In genomic region chr1:38512258-38513081, GRCm38 (mm10) we compare ENCODE assay signal across 8 mouse cellular contexts.
A peak's percentile ranks its signal among the peaks of the same experiment; 100 is the strongest.
DNase-seq lines count a peak whose midpoint lies in the region; ATAC-seq and TF ChIP-seq lines count a peak whose summit lies in the region.

No protein-coding gene starts in this region.

- no peak for TF ChIP-seq EP300 in lung, postnatal 0 days (IDR thresholded peaks at IDR 0.05)

- no peak overlapping the region for H3K4me3 ChIP-seq in lung, postnatal 0 days (ENCODE audit: low read depth, low read length)
- no peak overlapping the region for H3K4me3 ChIP-seq in forebrain, postnatal 0 days (ENCODE audit: low read depth, low read length)
- H3K4me3 ChIP-seq in layer of hippocampus, adult 2 months, result peak overlapping the region; percentile 17; the same call in 1 of the 2 replicates
- H3K4me3 ChIP-seq in stomach, embryonic 15.5 days (replicated peaks), result no peak overlapping the region

- no peak for ATAC-seq in lung, postnatal 0 days
- ATAC-seq in forebrain, postnatal 0 days, result peak; percentile 36; the same call in 1 of the 2 replicates
- no peak; the same call in 1 of the 2 replicates for ATAC-seq in stomach, embryonic 15.5 days (ENCODE audit: insufficient read depth, low FRiP score, low read depth)
- ATAC-seq in granulocyte monocyte progenitor cell, adult 5-6 weeks (replicated peaks; ENCODE audit: poor library complexity, severe bottlenecking), result no peak; the same call in 1 of the 2 replicates

- peak; percentile 64 for DNase-seq in lung, postnatal 0 days (ENCODE audit: low spot score)
- no peak for DNase-seq in lung, postnatal 4 days
- peak; percentile 32 for DNase-seq in forebrain, postnatal 0 days
- peak; percentile 30 to 57 for DNase-seq in layer of hippocampus, adult 2 months (ENCODE audit: low spot score in 2 of 2)
- no peak for DNase-seq in B cell, adult 2 months
- no peak for DNase-seq in adrenal gland, postnatal 4 days (ENCODE audit: low spot score in 2 of 2)

- peak overlapping the region; percentile 20; the same call in 1 of the 2 replicates for H3K4me2 ChIP-seq in lung, postnatal 0 days (replicated peaks; ENCODE audit: low read depth, low read length)
- no peak overlapping the region for H3K4me2 ChIP-seq in forebrain, postnatal 0 days (ENCODE audit: low read depth)
- H3K4me2 ChIP-seq in stomach, embryonic 15.5 days, result no peak overlapping the region

- H3K27me3 ChIP-seq in lung, postnatal 0 days (replicated peaks; ENCODE audit: insufficient read depth, low read length), result no peaks in the 10 kb centered on the region
- no peaks in the 10 kb centered on the region for H3K27me3 ChIP-seq in forebrain, postnatal 0 days (ENCODE audit: insufficient read depth, low read length)
- H3K27me3 ChIP-seq in stomach, embryonic 15.5 days (replicated peaks), result no peaks in the 10 kb centered on the region

- no peak for TF ChIP-seq CTCF in lung, postnatal 0 days (IDR thresholded peaks at IDR 0.05)
- no peak for TF ChIP-seq CTCF in forebrain, postnatal 0 days (IDR thresholded peaks at IDR 0.05; ENCODE audit: low read depth)
- TF ChIP-seq CTCF in layer of hippocampus, adult 2 months (conservative IDR thresholded peaks at IDR 0.05), result no peak

- H3K9ac ChIP-seq in lung, postnatal 0 days (replicated peaks; ENCODE audit: low read depth), result no peak overlapping the region
- peak overlapping the region; percentile 18; the same call in 1 of the 2 replicates for H3K9ac ChIP-seq in forebrain, postnatal 0 days
- no peak overlapping the region for H3K9ac ChIP-seq in stomach, embryonic 15.5 days

- H3K9me3 ChIP-seq in lung, postnatal 0 days (ENCODE audit: low read length), result no peaks in the 10 kb centered on the region
- H3K9me3 ChIP-seq in forebrain, postnatal 0 days (ENCODE audit: low read length), result no peaks in the 10 kb centered on the region
- H3K9me3 ChIP-seq in stomach, embryonic 15.5 days, result no peaks in the 10 kb centered on the region

- H3K36me3 ChIP-seq in lung, postnatal 0 days (ENCODE audit: insufficient read depth, low read length), result no peaks in the 10 kb centered on the region
- H3K36me3 ChIP-seq in forebrain, postnatal 0 days (ENCODE audit: insufficient read depth), result no peaks in the 10 kb centered on the region
- H3K36me3 ChIP-seq in stomach, embryonic 15.5 days, result no peaks in the 10 kb centered on the region

- no peaks in the 10 kb centered on the region; the same call in 1 of the 2 replicates for H3K4me1 ChIP-seq in lung, postnatal 0 days (ENCODE audit: insufficient read depth, low read depth, low read length)
- H3K4me1 ChIP-seq in forebrain, postnatal 0 days (ENCODE audit: insufficient read depth), result no peaks in the 10 kb centered on the region
- peaks cover 4% of the 10 kb centered on the region; the same call in 1 of the 2 replicates for H3K4me1 ChIP-seq in stomach, embryonic 15.5 days

- H3K27ac ChIP-seq in lung, postnatal 0 days (ENCODE audit: low read length), result no peak overlapping the region
- peak overlapping the region; percentile 64 for H3K27ac ChIP-seq in forebrain, postnatal 0 days (ENCODE audit: low read depth, low read length)
- H3K27ac ChIP-seq in layer of hippocampus, adult 2 months, result peak overlapping the region; percentile 81
- H3K27ac ChIP-seq in stomach, embryonic 15.5 days, result peak overlapping the region; percentile 26; the same call in 1 of the 2 replicates

- 46% methylated on average over 15 of the region's 15 CpGs for WGBS in lung, postnatal 0 days
- 50% methylated on average over 15 of the region's 15 CpGs for WGBS in forebrain, postnatal 0 days
- WGBS in stomach, embryonic 15.5 days, result 31% methylated on average over 15 of the region's 15 CpGs

Comparison
In these comparisons a context has a peak if more than half of its experiments do, and no peak if none do; other contexts are left out.
1. DNase-seq: peak in lung, postnatal 0 days (single experiment), forebrain, postnatal 0 days (single experiment) and layer of hippocampus, adult 2 months (2 of 2); none in lung, postnatal 4 days (0 of 2), B cell, adult 2 months (0 of 2) and adrenal gland, postnatal 4 days (0 of 2).